Mouse (Mus musculus): ENCODE results near the gene Pik3ca.

The Pik3ca gene

DNA sequence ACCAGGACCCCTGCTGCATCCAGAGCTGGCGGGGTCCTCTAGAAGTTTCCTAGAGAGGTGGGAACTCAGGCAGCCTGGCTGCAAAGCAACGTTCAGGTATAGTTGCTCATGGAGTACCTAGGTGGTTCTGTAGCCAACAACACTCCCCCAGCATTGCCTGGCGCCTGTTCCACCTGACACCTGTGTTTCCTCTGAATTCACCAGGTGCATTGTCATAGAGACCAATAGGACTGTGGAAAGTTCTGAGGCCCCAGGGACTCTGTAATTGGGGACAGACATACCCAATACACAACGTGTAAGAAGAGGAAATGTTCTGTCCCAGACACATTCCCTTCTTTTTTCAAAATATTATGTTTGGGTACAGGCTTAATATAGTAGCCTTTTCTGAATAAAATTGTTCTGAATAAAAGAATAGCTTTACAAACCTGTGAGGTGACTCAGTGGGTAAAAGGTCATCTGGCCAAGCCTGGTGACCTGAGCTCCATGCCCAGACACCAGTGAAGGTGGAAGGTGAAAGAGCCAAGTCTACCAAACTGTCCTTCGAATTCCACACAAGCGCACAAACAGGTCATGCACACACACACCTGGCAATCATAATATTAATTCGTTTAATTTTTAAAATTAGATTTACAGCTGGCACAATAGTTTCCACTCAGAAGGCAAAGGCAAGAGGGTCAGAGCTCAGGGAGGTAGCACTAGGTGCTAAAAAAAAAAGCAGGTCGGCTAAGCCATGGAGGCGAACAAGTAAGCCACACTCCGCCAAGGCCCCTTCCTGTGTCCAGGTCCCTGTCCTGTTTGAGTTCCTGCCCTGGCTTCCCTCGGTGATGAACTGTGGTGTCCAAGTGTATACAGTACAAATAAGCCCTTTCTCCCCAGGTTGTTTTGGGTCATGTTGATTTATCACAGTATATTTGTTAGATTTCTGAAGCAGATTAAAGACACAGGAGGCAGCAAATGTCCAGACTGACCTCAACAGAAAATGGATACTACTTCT lies 94.9 kb downstream of the Pik3ca start, which contains the start of gene Kcnmb3:
Kcnmb3 (minus strand) TSS at position 135 of the 994 bp plus-strand sequence.
- peak; percentile 33 for DNase-seq (ENCODE audit: low read depth, low spot score)
- no peaks in the 10 kb centered on the region for H3K27me3 ChIP-seq (ENCODE audit: control insufficient read depth, insufficient read depth, low read length, poor library complexity, severe bottlenecking)
- no peaks in the 10 kb centered on the region for H3K36me3 ChIP-seq (ENCODE audit: control insufficient read depth, insufficient read depth, low read length, poor library complexity, severe bottlenecking)

GRCm38 (mm10) chr3:32494387-32495087 lies 97.1 kb downstream of the Pik3ca start:
- H3K36me3 ChIP-seq (ENCODE audit: control insufficient read depth, insufficient read depth, low read length, poor library complexity, severe bottlenecking): no peaks in the 10 kb centered on the region
- DNase-seq (ENCODE audit: low read depth, low spot score): peak; percentile 77
- H3K27me3 ChIP-seq (ENCODE audit: control insufficient read depth, insufficient read depth, low read length, poor library complexity, severe bottlenecking): no peaks in the 10 kb centered on the region

- H3K36me3 ChIP-seq (ENCODE audit: control insufficient read depth, insufficient read depth, low read length, poor library complexity, severe bottlenecking): no peaks in the 10 kb centered on the region
- H3K27me3 ChIP-seq (ENCODE audit: control insufficient read depth, insufficient read depth, low read length, poor library complexity, severe bottlenecking): no peaks in the 10 kb centered on the region
- no peak for DNase-seq (ENCODE audit: low read depth, low spot score)
Observed at GRCm38 (mm10) chr3:32495088-32495770, 97.8 kb downstream of the Pik3ca start.

DNA sequence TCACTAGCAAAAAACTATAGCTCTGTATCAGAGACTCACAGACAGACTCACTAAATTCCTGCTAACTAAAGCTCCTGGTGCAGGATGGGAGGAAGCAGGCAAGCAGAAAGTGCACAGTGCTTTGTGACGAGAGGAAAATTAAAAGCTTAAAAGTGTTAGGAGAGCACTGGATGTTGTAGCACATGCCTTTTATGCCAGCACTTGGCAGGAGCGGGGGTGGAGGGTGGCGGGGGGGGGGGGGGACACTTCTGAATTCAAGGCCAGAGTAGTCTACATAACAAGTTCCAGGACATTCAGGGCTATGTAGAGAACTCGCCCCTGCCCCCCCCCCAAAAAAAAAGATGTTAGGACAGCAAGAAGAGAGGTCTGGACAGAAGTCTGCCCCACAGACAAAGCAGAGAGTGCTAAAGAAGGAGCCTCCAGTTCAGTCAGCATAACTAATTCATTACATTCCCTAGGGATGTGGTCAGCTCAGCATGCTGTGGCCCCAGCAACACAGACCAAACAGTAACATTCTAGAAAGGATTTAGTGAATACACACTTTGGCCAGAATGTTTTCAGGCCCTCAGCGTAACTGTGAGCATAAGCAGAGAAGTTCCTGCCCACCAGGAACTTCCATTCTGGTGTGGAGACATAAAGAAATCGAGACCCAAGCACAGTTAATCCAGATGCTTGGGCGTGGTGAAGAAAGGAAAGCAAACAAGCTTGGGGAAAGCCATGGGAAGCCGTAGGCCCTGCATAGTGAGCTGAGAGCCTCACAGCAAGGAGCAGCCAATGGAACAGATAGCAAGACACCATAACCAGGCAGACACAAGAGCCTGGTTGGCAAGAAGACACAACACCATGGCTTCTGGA lies 98.6 kb downstream of the Pik3ca start:
- Histone ChIP-seq H3K27me3 (ENCODE audit: control insufficient read depth, insufficient read depth, low read length, poor library complexity, severe bottlenecking) (no peaks in the 10 kb centered on the region), H3K36me3 (ENCODE audit: control insufficient read depth, insufficient read depth, low read length, poor library complexity, severe bottlenecking) (no peaks in the 10 kb centered on the region)
- DNase-seq (ENCODE audit: low read depth, low spot score): no peak

DNA sequence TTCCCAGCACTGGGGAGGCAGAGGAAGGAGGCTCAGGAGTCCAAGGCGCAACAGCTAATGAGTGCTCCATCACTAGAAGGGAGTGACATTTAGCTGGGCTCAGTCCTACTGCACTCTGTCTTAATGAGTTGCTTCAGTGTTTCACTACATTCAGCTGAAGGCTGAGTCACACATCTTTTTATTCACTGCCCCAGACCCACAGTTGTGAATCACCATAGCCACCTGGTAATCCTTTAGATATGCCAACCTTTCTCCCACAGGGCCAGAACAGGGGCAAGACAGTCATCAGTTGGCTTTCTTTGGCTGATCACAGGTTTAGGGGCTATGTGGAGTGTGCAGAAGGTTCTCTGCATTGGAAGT lies 99.2 kb downstream of the Pik3ca start:
- H3K27me3 ChIP-seq (ENCODE audit: control insufficient read depth, insufficient read depth, low read length, poor library complexity, severe bottlenecking): no peaks in the 10 kb centered on the region
- no peak for DNase-seq (ENCODE audit: low read depth, low spot score)
- no peaks in the 10 kb centered on the region for H3K36me3 ChIP-seq (ENCODE audit: control insufficient read depth, insufficient read depth, low read length, poor library complexity, severe bottlenecking)

DNA sequence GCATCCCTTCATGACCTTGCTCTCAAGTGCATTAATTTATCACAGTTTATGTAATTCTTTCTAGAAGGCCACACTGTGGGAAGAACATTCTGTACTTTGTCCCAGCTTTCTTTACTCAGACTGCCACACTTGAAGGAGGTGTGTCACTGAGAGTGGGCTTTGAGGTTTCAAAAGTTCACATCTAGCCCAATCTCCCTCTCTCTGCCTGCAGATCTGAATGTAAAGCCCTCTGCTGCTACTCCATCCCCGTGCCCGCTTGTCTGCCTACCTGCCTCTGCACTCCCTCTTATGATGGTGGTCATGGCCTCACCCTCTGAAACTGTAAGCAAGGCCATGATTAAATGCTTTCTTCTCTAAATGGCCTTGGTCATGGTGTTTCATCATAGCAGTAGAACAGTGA lies 102.9 kb downstream of the Pik3ca start:
- Histone ChIP-seq H3K27me3 (ENCODE audit: control insufficient read depth, insufficient read depth, low read length, poor library complexity, severe bottlenecking) (no peaks in the 10 kb centered on the region), H3K36me3 (ENCODE audit: control insufficient read depth, insufficient read depth, low read length, poor library complexity, severe bottlenecking) (no peaks in the 10 kb centered on the region)
- no peak for DNase-seq (ENCODE audit: low read depth, low spot score)

DNA sequence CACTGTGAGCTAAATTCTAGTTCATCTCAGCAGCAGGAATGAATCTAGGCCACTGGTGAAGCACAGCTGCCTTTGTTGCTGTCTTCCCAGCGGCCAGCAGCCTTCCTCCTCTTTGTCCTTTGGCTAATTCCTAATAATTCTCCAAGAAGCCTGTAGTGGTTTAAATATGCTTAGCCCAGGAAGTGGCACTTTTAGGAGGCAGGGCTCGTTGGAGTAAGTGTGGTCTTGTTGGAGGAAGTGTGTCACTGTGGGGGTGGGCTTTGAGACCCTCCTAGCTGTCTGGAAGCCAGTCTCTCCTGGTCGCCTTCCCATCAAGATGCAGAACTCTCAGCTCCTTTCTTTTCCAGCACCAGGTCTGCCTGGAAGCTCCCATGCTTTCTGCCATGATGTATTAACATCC lies 108.4 kb downstream of the Pik3ca start:
- H3K36me3 ChIP-seq (ENCODE audit: control insufficient read depth, insufficient read depth, low read length, poor library complexity, severe bottlenecking): no peaks in the 10 kb centered on the region
- no peak for DNase-seq (ENCODE audit: low read depth, low spot score)
- H3K27me3 ChIP-seq (ENCODE audit: control insufficient read depth, insufficient read depth, low read length, poor library complexity, severe bottlenecking): no peaks in the 10 kb centered on the region

- no peaks in the 10 kb centered on the region for H3K36me3 ChIP-seq (ENCODE audit: control insufficient read depth, insufficient read depth, low read length, poor library complexity, severe bottlenecking)
- no peak for DNase-seq (ENCODE audit: low read depth, low spot score)
- H3K27me3 ChIP-seq (ENCODE audit: control insufficient read depth, insufficient read depth, low read length, poor library complexity, severe bottlenecking): no peaks in the 10 kb centered on the region
Observed at GRCm38 (mm10) chr3:32506366-32507225, 109.1 kb downstream of the Pik3ca start.

DNA sequence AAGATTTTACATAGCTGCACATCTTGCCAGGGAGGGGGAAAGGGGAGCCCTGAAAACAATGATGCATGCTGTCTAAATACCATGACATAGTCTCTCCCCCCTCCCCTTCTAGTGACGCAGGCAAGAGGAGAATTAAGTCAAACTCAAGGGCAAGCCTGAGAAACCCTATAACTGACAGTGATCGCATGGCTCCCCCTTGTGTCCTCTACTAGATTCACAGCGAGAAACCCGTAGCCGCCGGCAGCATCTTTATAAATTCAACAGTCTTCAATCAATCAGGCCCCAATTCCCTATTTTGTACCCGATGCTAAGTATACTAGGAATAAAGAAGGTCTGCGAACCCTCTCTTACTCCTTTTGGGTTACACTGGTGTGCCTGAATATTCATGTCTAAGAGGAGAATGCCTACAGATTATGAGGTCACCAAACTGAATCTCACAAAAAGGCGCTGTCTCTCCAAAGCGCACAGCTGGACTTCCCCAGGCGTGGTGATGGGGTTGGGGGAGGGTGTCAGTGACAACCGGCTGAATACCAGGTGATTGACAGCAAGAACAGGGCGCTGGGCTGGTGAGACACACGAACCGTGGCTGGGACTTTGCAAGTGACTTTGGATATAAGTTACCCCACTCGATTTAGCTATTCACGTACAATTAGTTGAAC lies 111.3 kb downstream of the Pik3ca start:
- peak; percentile 93 for DNase-seq (ENCODE audit: low read depth, low spot score)
- Histone ChIP-seq H3K27me3 (ENCODE audit: control insufficient read depth, insufficient read depth, low read length, poor library complexity, severe bottlenecking) (no peaks in the 10 kb centered on the region), H3K36me3 (ENCODE audit: control insufficient read depth, insufficient read depth, low read length, poor library complexity, severe bottlenecking) (0 out of 2 replicates have a peak, but pooled peaks cover 3% of the 10 kb centered on the region)

DNA sequence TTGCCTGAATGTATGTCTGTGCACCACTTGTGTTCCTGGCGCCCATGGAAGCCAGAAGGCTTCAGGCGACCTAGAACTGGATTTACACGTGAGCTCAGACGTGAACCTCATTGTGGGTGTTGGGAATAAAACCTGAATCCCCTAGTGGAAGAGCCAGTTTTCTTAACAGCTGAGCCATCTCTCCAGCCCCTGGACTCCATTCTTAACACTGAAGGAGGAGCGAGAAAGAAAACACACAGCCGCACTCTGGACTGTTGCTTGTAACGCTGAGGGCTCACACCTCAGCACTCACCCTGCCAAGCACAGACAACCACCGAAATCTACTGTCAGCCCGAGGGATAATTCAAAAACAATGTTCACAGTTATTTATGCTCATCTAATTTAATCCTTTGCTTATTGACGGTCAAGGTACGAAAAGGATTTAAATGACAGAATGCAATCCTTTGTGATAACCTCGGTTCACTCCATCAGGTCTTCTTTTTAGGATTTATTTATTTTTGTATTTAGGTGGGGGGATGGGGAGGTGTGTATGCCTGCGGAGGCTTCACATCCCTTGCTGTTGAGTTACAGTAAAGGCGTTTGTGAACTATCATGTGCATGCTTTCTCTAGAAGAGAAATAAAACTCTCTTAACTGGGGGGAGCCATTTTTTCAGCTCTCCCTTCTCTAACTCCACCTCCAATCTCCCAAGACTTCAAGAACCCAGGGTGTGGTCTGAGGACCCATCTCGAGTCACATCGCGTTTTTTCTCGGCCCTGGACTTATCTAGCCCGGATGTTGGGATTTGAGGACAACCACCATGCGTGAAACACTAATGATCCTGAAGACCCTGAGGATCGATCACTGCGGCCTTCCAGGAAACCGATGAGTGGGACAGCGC lies 112.3 kb downstream of the Pik3ca start, which contains the start of gene Zfp639:
Zfp639 (plus strand) TSS at position 764 of the 879 bp plus-strand sequence.
- no peak for DNase-seq (ENCODE audit: low read depth, low spot score)
- no peaks in the 10 kb centered on the region for H3K27me3 ChIP-seq (ENCODE audit: control insufficient read depth, insufficient read depth, low read length, poor library complexity, severe bottlenecking)
- H3K36me3 ChIP-seq (ENCODE audit: control insufficient read depth, insufficient read depth, low read length, poor library complexity, severe bottlenecking): peaks cover 5% of the 10 kb centered on the region; the same call in 1 of the 2 replicates

DNA sequence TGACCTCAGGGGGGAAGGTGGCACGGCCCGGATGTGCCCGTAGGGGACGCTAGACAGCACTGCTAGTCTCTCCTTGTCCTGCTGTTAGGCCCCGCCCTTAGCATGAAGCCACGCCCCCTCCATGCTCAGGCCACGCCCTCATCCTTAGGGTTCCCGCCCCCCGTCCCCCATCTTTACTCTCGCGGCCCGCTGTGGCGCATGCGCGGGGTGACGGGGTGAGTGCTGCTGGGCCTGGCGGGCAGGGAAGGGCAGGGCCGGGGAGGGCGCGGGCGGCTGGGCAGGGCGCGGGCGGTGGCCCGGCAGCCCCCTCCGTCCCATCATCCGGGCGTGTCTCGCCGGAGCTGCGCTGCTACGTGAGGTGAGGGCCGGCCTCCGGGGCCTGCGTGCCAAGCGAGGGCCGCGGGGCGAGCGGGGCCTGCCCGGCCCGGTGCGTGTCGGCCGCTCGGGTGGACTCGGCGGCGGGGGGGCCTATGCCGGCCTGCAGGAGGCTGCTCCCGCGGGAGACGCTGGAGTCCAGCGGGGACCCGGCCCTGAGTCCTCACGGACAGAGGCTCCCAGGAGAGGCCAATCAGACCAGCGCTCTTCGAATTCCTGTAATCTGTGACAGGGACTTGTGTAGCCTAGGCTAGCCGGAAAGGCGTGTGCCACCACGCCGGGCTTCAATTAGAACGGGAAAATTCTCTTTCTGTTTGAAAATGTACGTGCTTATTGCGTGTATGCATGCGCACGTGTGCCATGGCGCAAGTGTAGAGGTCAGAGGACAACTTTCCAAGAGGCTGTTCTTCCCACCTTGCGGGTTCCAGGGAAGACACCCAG lies 113.1 kb downstream of the Pik3ca start:
- peak; percentile 98 for DNase-seq (ENCODE audit: low read depth, low spot score)
- H3K36me3 ChIP-seq (ENCODE audit: control insufficient read depth, insufficient read depth, low read length, poor library complexity, severe bottlenecking): peaks cover 5% of the 10 kb centered on the region; the same call in 1 of the 2 replicates
- no peaks in the 10 kb centered on the region for H3K27me3 ChIP-seq (ENCODE audit: control insufficient read depth, insufficient read depth, low read length, poor library complexity, severe bottlenecking)
